Mouse (Mus musculus) hindbrain, embryonic 10.5 days (tissue): Measurements from ENCODE around the gene Scrt2. TPM values are rescaled to one million over a fixed set of nuclear protein-coding genes. Genes with fewer than 3 reads are reported as not detected.
"Not testable (repeated sequence)": the region's sequence is repeated elsewhere in the genome, so short reads cannot be mapped to it uniquely, and the experiment has no call there.

Source experiments
- DNase-seq: peaks from one replicate; pipeline ENCODE4 v3.0.0-alpha.2; 2017; ENCODE audit warnings: low spot score
- H3K27ac ChIP-seq: fragments of 300-500 bp; sonication (generic); 2 replicates; pipeline ENCODE4 v1.5.1; 2016; ENCODE audit warnings: mild to moderate bottlenecking, moderate library complexity
- H3K27me3 ChIP-seq: fragments of 300-500 bp; sonication (generic); 2 replicates; pipeline ENCODE4 v1.6.1; 2016; ENCODE audit warnings: mild to moderate bottlenecking; ENCODE audit not compliant: poor library complexity, insufficient read depth, severe bottlenecking
- H3K36me3 ChIP-seq: fragments of 300-500 bp; sonication (generic); 2 replicates; pipeline ENCODE4 v1.6.1; 2016; ENCODE audit warnings: mild to moderate bottlenecking, moderate library complexity
- H3K4me1 ChIP-seq: fragments of 300-500 bp; sonication (generic); replicated peaks from 2 replicates; pipeline ENCODE4 v1.6.1; 2016; ENCODE audit warnings: mild to moderate bottlenecking
- H3K4me3 ChIP-seq: fragments of 300-500 bp; sonication (generic); 2 replicates; pipeline ENCODE4 v1.5.1; 2016; ENCODE audit warnings: mild to moderate bottlenecking, moderate library complexity
- H3K9me3 ChIP-seq: fragments of 300-500 bp; sonication (generic); 2 replicates; pipeline ENCODE4 v1.6.1; 2016; ENCODE audit warnings: mild to moderate bottlenecking, moderate library complexity
- WGBS: fragments of 180-500 bp; shearing (Covaris S2); methylation state at CpG from one replicate; pipeline ENCODE4 v1.1.7; 2016; 5-methylcytosine and 5-hydroxymethylcytosine counted together
- polyA plus RNA-seq: library from polyadenylated mRNA; unstranded; fragments of >200 nt; fragmentation: Nextera tagmentation; extraction: Ambion mirVana; gene quantifications from 2 replicates; pipeline ENCODE4 v1.2.1, GENCODE M21; 2016

Scrt2 gene
- polyA plus RNA-seq, 1 experiment from 2014 or later: 19.0 TPM

- WGBS: 88% methylated on average over 3 of the region's 3 CpGs
- H3K36me3 ChIP-seq, H3K27ac ChIP-seq, H3K9me3 ChIP-seq, H3K4me3 ChIP-seq, H3K27me3 ChIP-seq, H3K4me1 ChIP-seq, DNase-seq: not testable (repeated sequence)
Measured at GRCm38 (mm10) chr2:152062817-152063216, 18.5 kb upstream of the Scrt2 start.

GRCm38 (mm10) chr2:152068660-152069433, 12.5 kb upstream of the Scrt2 start:
- no peaks in the 10 kb centered on the region for H3K9me3 ChIP-seq
- 33% methylated on average over 11 of the region's 11 CpGs for WGBS
- H3K4me1 ChIP-seq: peaks cover 21% of the 10 kb centered on the region

GRCm38 (mm10) chr2:152069434-152069786, 11.9 kb upstream of the Scrt2 start:
- peaks cover 21% of the 10 kb centered on the region for H3K4me1 ChIP-seq
- H3K4me3 ChIP-seq: no peak overlapping the region
- H3K36me3 ChIP-seq: no peaks in the 10 kb centered on the region
- H3K27me3 ChIP-seq: peaks cover 10% of the 10 kb centered on the region
- DNase-seq: no peak
- H3K9me3 ChIP-seq: no peaks in the 10 kb centered on the region
- 56% methylated on average over 9 of the region's 9 CpGs for WGBS
- H3K27ac ChIP-seq: peak overlapping the region; percentile 88

More at GRCm38 (mm10) chr2:152068660-152069433, 12.5 kb upstream of the Scrt2 start:
- Histone ChIP-seq H3K27ac (peak overlapping the region; percentile 88), H3K4me3 (no peak overlapping the region), H3K27me3 (peaks cover 4% of the 10 kb centered on the region; the same call in 1 of the 2 replicates), H3K36me3 (no peaks in the 10 kb centered on the region)
- DNase-seq: peak; percentile 67

- no peak for DNase-seq
- Histone ChIP-seq H3K9me3 (no peaks in the 10 kb centered on the region), H3K4me1 (peaks cover 21% of the 10 kb centered on the region), H3K27ac (peak overlapping the region; percentile 88), H3K36me3 (no peaks in the 10 kb centered on the region), H3K27me3 (peaks cover 15% of the 10 kb centered on the region), H3K4me3 (no peak overlapping the region)
- WGBS: 71% methylated on average over 2 of the region's 2 CpGs
Measured at GRCm38 (mm10) chr2:152069941-152070340, 11.4 kb upstream of the Scrt2 start.

GRCm38 (mm10) chr2:152074521-152074920, 6.8 kb upstream of the Scrt2 start:
- Histone ChIP-seq H3K4me1 (peaks cover 21% of the 10 kb centered on the region), H3K9me3 (no peaks in the 10 kb centered on the region), H3K36me3 (no peaks in the 10 kb centered on the region), H3K27me3 (peaks cover 61% of the 10 kb centered on the region), H3K4me3 (no peak overlapping the region), H3K27ac (no peak overlapping the region)
- WGBS: 84% methylated on average over 2 of the region's 2 CpGs
- no peak for DNase-seq

GRCm38 (mm10) chr2:152075294-152075889, 5.9 kb upstream of the Scrt2 start:
- no peak for DNase-seq
- Histone ChIP-seq H3K27me3 (peaks cover 69% of the 10 kb centered on the region), H3K4me1 (peaks cover 20% of the 10 kb centered on the region), H3K36me3 (no peaks in the 10 kb centered on the region), H3K9me3 (no peaks in the 10 kb centered on the region), H3K27ac (no peak overlapping the region), H3K4me3 (no peak overlapping the region)
- 59% methylated on average over 9 of the region's 9 CpGs for WGBS

GRCm38 (mm10) chr2:152077337-152077736, 4.0 kb upstream of the Scrt2 start:
- H3K9me3 ChIP-seq: no peaks in the 10 kb centered on the region
- no peak for DNase-seq
- H3K4me1 ChIP-seq: peaks cover 38% of the 10 kb centered on the region
- no peak overlapping the region for H3K27ac ChIP-seq
- H3K36me3 ChIP-seq: no peaks in the 10 kb centered on the region
- no peak overlapping the region for H3K4me3 ChIP-seq
- H3K27me3 ChIP-seq: peaks cover 88% of the 10 kb centered on the region
- 72% methylated on average over 3 of the region's 3 CpGs for WGBS

GRCm38 (mm10) chr2:152081641-152082448, 516 bp downstream of the Scrt2 start:
- H3K27me3 ChIP-seq: peaks cover 89% of the 10 kb centered on the region
- H3K36me3 ChIP-seq: peaks cover 5% of the 10 kb centered on the region; the same call in 1 of the 2 replicates
- under 1% methylated on average over 81 of the region's 81 CpGs for WGBS
- peak overlapping the region; percentile 93 for H3K27ac ChIP-seq
- peaks cover 73% of the 10 kb centered on the region for H3K4me1 ChIP-seq
- H3K4me3 ChIP-seq: peak overlapping the region; percentile 70
- H3K9me3 ChIP-seq: no peaks in the 10 kb centered on the region
- peak; percentile 79 for DNase-seq

GRCm38 (mm10) chr2:152082456-152083285, 1.3 kb downstream of the Scrt2 start:
- H3K36me3 ChIP-seq: peaks cover 9% of the 10 kb centered on the region; the same call in 1 of the 2 replicates
- no peaks in the 10 kb centered on the region for H3K9me3 ChIP-seq
- H3K4me1 ChIP-seq: peaks cover 75% of the 10 kb centered on the region
- 18% methylated on average over 7 of the region's 7 CpGs for WGBS
- H3K4me3 ChIP-seq: peak overlapping the region; percentile 70
- peaks cover 88% of the 10 kb centered on the region for H3K27me3 ChIP-seq
- H3K27ac ChIP-seq: peak overlapping the region; percentile 93
- no peak for DNase-seq

- no peaks in the 10 kb centered on the region for H3K9me3 ChIP-seq
- H3K36me3 ChIP-seq: peaks cover 14% of the 10 kb centered on the region; the same call in 1 of the 2 replicates
- peak overlapping the region; percentile 70 for H3K4me3 ChIP-seq
- peaks cover 88% of the 10 kb centered on the region for H3K27me3 ChIP-seq
- peak overlapping the region; percentile 93 for H3K27ac ChIP-seq
- peaks cover 80% of the 10 kb centered on the region for H3K4me1 ChIP-seq
- 57% methylated on average over 4 of the region's 4 CpGs for WGBS
- no peak for DNase-seq
Measured at GRCm38 (mm10) chr2:152083411-152083810, 2.1 kb downstream of the Scrt2 start.

GRCm38 (mm10) chr2:152084298-152084697, 3.0 kb downstream of the Scrt2 start:
- Histone ChIP-seq H3K4me3 (peak overlapping the region; percentile 70), H3K27ac (peak overlapping the region; percentile 93; the same call in 1 of the 2 replicates), H3K27me3 (peaks cover 85% of the 10 kb centered on the region), H3K9me3 (no peaks in the 10 kb centered on the region), H3K4me1 (peaks cover 81% of the 10 kb centered on the region), H3K36me3 (peaks cover 20% of the 10 kb centered on the region; the same call in 1 of the 2 replicates)
- WGBS: 44% methylated on average over 6 of the region's 6 CpGs
- DNase-seq: no peak

GRCm38 (mm10) chr2:152085414-152085813, 4.1 kb downstream of the Scrt2 start:
- 83% methylated on average over 6 of the region's 6 CpGs for WGBS
- H3K4me3 ChIP-seq: peak overlapping the region; percentile 70

More at GRCm38 (mm10) chr2:152085414-152085813, 4.1 kb downstream of the Scrt2 start:
- peaks cover 86% of the 10 kb centered on the region for H3K27me3 ChIP-seq
- 0 out of 2 replicates have a peak overlapping the region, but pooled peaks have one; percentile 93 for H3K27ac ChIP-seq
- H3K36me3 ChIP-seq: peaks cover 28% of the 10 kb centered on the region; the same call in 1 of the 2 replicates
- H3K4me1 ChIP-seq: peaks cover 74% of the 10 kb centered on the region
- DNase-seq: no peak
- H3K9me3 ChIP-seq: no peaks in the 10 kb centered on the region
